Mouse (Mus musculus) CH12.LX (cell line): ENCODE measurements around the gene Mrgprb5. TPM values are rescaled to one million over a fixed set of nuclear protein-coding genes. Genes with fewer than 3 reads are reported as not detected.
"Not testable (repeated sequence)": the region's sequence is repeated elsewhere in the genome, so short reads cannot be mapped to it uniquely, and the experiment has no call there.

Source experiments
- DNase-seq: peaks from one replicate; pipeline ENCODE4 v3.0.0-alpha.2; 2013; ENCODE audit errors: extremely low read depth
- H3K27ac ChIP-seq: 2 replicates; pipeline ENCODE4 v1.5.1; 2012; ENCODE audit warnings: low read depth, mild to moderate bottlenecking, control low read depth, moderate library complexity; ENCODE audit not compliant: insufficient read depth
- H3K27me3 ChIP-seq: replicated peaks from 2 replicates; pipeline ENCODE3; 2012; ENCODE audit warnings: inconsistent platforms
- H3K36me3 ChIP-seq, 2 experiments: replicated peaks in 1 of 2; 2 replicates each; pipeline versions ENCODE3 to v1.6.1; 2012; ENCODE audit warnings: inconsistent platforms in 1 of 2, low read length in 1 of 2, mild to moderate bottlenecking in 1 of 2, mixed read lengths in 1 of 2, moderate library complexity in 1 of 2; ENCODE audit not compliant: control insufficient read depth in 1 of 2, insufficient read depth in 1 of 2
- H3K4me1 ChIP-seq, 2 experiments: 2 replicates each; pipeline ENCODE4 v1.6.1; 2012; ENCODE audit warnings: inconsistent platforms in 1 of 2, moderate library complexity in 1 of 2; ENCODE audit not compliant: insufficient read depth in 2 of 2, control insufficient read depth in 1 of 2
- H3K4me2 ChIP-seq: 2 replicates; pipeline ENCODE4 v1.6.1; 2012; ENCODE audit warnings: low read depth, mild to moderate bottlenecking, control low read depth; ENCODE audit not compliant: poor library complexity, insufficient read depth, severe bottlenecking
- H3K4me3 ChIP-seq, 3 experiments: fragments of 150-350 bp in 1 of 3; sonication (generic) in 1 of 3; replicated peaks in 1 of 3; 2 replicates each; pipeline versions ENCODE3 to v1.5.1; 2011 to 2012; ENCODE audit warnings: low read depth in 2 of 3, low read length in 2 of 3, mild to moderate bottlenecking in 2 of 3, moderate library complexity in 2 of 3, control low read depth in 1 of 3, improper control_type of control experiment in 1 of 3, inconsistent platforms in 1 of 3, mixed read lengths in 1 of 3; ENCODE audit not compliant: poor library complexity in 1 of 3
- H3K79me2 ChIP-seq: replicated peaks from 2 replicates; pipeline ENCODE4 v1.6.1; 2012; ENCODE audit warnings: mild to moderate bottlenecking, moderate library complexity; ENCODE audit not compliant: control insufficient read depth, poor library complexity, insufficient read depth, severe bottlenecking; ENCODE audit errors: extremely low read depth
- H3K9ac ChIP-seq: 2 replicates; pipeline ENCODE4 v1.6.1; 2012; ENCODE audit warnings: low read depth, mild to moderate bottlenecking, control low read depth, moderate library complexity; ENCODE audit not compliant: insufficient read depth
- H3K9me3 ChIP-seq: replicated peaks from 2 replicates; pipeline ENCODE3; 2012; ENCODE audit warnings: low read length, inconsistent platforms, mixed read lengths
- BHLHE40 ChIP-seq: IDR thresholded peaks from 2 replicates; pipeline ENCODE4 v1.6.1; 2011; ENCODE audit warnings: mild to moderate bottlenecking, low read depth, low read length, improper control_type of control experiment
- CTCF ChIP-seq, 2 experiments: IDR thresholded peaks in 1 of 2; conservative IDR thresholded peaks in 1 of 2; 2 replicates each; pipeline ENCODE4 v1.5.1; 2011 to 2012; ENCODE audit warnings: low read depth in 2 of 2, low read length in 2 of 2, improper control_type of control experiment in 1 of 2, inconsistent platforms in 1 of 2, mild to moderate bottlenecking in 1 of 2, moderate library complexity in 1 of 2
- ELF1 ChIP-seq: IDR thresholded peaks from 2 replicates; pipeline ENCODE4 v1.6.1; 2014; ENCODE audit warnings: low read depth, mild to moderate bottlenecking, inconsistent platforms, low read length, improper control_type of control experiment
- IRF4 ChIP-seq: IDR thresholded peaks from 2 replicates; pipeline ENCODE4 v1.6.1; 2014; ENCODE audit warnings: low read depth, mild to moderate bottlenecking, inconsistent platforms, low read length, improper control_type of control experiment
- MAZ ChIP-seq: IDR thresholded peaks from 2 replicates; pipeline ENCODE4 v1.6.1; 2012; ENCODE audit warnings: low read depth, mild to moderate bottlenecking, inconsistent platforms, low read length, improper control_type of control experiment, moderate library complexity
- RCOR1 ChIP-seq: conservative IDR thresholded peaks from 2 replicates; pipeline ENCODE4 v1.6.1; 2012; ENCODE audit warnings: low read depth, mild to moderate bottlenecking, inconsistent platforms, low read length, improper control_type of control experiment
- SIN3A ChIP-seq: IDR thresholded peaks from 2 replicates; pipeline ENCODE4 v1.6.1; 2012; ENCODE audit warnings: low read length, improper control_type of control experiment, inconsistent platforms
- TCF12 ChIP-seq: IDR thresholded peaks from 2 replicates; pipeline ENCODE4 v1.6.1; 2014; ENCODE audit warnings: low read depth, mild to moderate bottlenecking, inconsistent platforms, low read length, improper control_type of control experiment
- dilution Hi-C: fragments of 300-500 bp; cut with MboI; formaldehyde crosslinking; loops from 2 replicates; pipeline ENCODE4 v1.14.3; 2020; ENCODE audit warnings: low sequenced_read_pairs; ENCODE audit not compliant: extremely low pct_unique_long_range_greater_than_20kb, extremely low pct_ligation_motif_present
- in situ Hi-C: fragments of 300-500 bp; cut with MboI; formaldehyde crosslinking; loops from 3 replicates; pipeline ENCODE4 v1.14.3; 2019; ENCODE audit warnings: low sequenced_read_pairs, low pct_ligation_motif_present, low pct_unique_long_range_greater_than_20kb, mixed read lengths
- polyA plus RNA-seq: library from polyadenylated mRNA; unstranded; fragments of >175 nt; gene quantifications from 2 replicates; pipeline ENCODE4 v1.2.1, GENCODE M21; 2012; ENCODE audit warnings: low read depth; ENCODE audit not compliant: insufficient read length
- total RNA-seq, 2 experiments: library from RNA; depleted of rRNA; stranded (reverse); fragments of 300-350 nt in 1 of 2; fragments of >200 nt in 1 of 2; gene quantifications; 2 replicates each; pipeline ENCODE4 v1.2.3; 2012 to 2014

The Mrgprb5 gene
- total and polyA plus RNA-seq, 3 experiments = not detected

DNA sequence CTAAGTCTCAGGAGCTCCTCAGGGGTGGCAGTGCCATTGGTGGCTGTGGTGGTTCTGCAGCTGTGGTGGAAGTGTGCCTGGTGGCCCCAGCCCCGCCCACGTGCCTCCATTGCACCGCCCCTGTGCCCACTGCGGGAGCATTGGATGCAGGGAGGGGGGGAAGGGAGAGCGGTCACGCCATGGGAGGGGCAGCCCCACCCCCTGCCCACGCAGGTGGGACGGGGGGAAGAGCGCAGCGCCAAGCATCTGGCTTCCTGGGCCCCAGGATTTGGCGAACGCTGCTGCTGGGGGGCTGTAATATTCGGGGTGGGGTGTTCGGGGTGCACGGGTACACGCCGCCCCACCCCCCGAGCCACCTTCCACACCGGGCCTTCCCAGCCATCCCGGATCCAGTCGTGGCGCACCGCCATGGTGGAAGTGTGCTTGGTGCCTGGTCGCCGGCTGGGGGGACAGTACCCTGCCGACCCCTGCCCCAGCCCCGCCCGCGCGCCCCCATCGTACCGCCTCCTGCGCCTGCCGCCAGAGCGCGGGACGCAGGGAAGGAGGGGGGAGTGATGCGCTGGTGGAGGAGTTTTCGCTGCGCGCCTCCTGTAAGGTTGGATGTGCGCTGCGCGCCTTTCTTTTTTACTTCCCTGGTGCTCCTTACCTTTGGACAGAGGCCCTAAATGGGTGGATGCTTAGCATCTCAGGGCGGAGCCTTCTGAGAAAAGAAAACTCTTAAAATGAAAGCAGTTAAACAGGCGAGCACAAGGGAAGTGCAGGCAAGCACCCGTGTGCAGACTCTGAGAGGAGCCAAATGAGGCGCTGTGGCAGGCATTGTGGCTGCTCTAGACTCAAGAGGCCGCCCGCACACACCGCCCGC lies 31.4 kb downstream of the Mrgprb5 start:
- H3K4me2 ChIP-seq = no peak overlapping the region
- no peaks in the 10 kb centered on the region for H3K27me3 ChIP-seq
- no peaks in the 10 kb centered on the region for H3K4me1 ChIP-seq
- no peak overlapping the region for H3K9ac ChIP-seq
- no peak overlapping the region for H3K4me3 ChIP-seq
- TF ChIP-seq CTCF (conservative IDR thresholded peaks at IDR 0.05 in 1 of 2, IDR thresholded peaks at IDR 0.05 in 1 of 2; ENCODE audit: low read depth in 2 of 2, low read length in 2 of 2) = no peak
- TF ChIP-seq TCF12 = no peak
- no peak for TF ChIP-seq SIN3A
- no peak for TF ChIP-seq RCOR1
- TF ChIP-seq MAZ = no peak
- no peak for TF ChIP-seq BHLHE40
- TF ChIP-seq IRF4 = no peak
- no peak for TF ChIP-seq ELF1
- H3K36me3 ChIP-seq = no peaks in the 10 kb centered on the region
- H3K27ac ChIP-seq = no peak overlapping the region
- peaks cover 3% of the 10 kb centered on the region for H3K9me3 ChIP-seq
- DNase-seq = peak; percentile 40
- dilution Hi-C loops (no loop called here), in situ Hi-C loops (no loop called here)
- H3K79me2 ChIP-seq = no peaks in the 10 kb centered on the region

DNA sequence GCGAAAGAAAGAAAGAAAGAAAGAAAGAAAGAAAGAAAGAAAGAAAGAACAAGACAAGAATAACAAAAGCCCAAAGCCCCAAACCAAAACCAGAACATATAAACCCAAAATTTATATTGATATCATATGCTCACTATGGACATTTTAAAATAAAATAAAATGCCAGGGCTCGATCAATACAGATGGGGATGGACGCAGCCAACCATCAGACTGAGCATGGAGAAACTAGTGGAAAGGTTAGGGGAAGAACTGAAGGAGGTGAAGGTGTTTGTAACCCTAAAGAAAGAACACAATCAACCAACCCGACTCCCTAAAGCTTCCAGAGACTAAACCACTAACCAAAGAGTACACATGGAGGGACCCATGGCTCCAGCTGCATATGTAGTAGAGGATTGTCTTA lies 36.1 kb downstream of the Mrgprb5 start:
- no peak overlapping the region for H3K9ac ChIP-seq
- in situ Hi-C loops = no loop called here

DNA sequence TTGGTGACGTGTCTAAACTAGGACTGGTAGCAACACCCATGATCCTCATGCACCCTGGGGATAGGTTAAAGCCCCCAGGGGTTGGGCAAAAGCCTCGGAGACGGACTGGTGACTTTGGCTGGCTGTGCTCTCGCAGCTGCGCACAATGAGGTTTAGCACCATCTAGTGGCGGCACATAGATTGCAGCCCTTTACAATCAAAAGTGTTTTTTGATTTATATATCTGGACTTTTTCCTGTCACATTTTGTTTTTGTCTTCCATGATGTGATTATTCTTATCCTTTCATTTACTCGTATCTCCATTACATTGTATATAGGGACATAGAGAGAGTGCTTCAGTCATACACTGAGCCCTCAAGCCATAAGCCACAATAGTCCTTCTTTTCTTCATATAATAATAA lies 36.6 kb downstream of the Mrgprb5 start:
- H3K9ac ChIP-seq, H3K4me2 ChIP-seq, H3K79me2 ChIP-seq, DNase-seq, H3K4me1 ChIP-seq, H3K27ac ChIP-seq, in situ Hi-C loops, H3K27me3 ChIP-seq, H3K36me3 ChIP-seq, dilution Hi-C loops, H3K4me3 ChIP-seq, H3K9me3 ChIP-seq: not testable (repeated sequence)

More for the DNA sequence above, 36.1 kb downstream of the Mrgprb5 start:
- Histone ChIP-seq H3K27ac (no peak overlapping the region), H3K79me2 (no peaks in the 10 kb centered on the region), H3K4me2 (no peak overlapping the region), H3K9me3 (no peaks in the 10 kb centered on the region), H3K36me3 (no peaks in the 10 kb centered on the region), H3K4me1 (no peaks in the 10 kb centered on the region), H3K27me3 (no peaks in the 10 kb centered on the region), H3K4me3 (no peak overlapping the region)
- no peak for TF ChIP-seq SIN3A
- dilution Hi-C loops = no loop called here
- DNase-seq = no peak

DNA sequence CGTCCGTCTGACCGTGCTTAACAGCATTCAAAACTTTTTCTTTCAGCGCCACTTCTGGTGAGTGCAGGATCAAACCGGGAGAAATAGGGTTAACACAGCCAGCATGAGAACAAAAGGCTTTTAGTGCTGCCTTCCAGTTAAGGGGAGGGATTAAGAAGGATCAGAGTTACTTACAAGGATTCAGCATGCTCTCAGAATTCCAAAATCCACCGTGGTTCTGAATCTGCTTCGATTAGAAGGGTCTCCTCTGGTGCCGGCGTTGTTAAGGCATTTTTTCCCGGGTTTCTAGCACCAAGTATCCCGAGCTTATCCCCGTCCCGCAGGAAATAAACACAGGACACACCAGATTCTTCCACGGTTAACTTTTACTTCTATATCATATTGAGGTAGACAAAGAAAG lies 37.0 kb downstream of the Mrgprb5 start:
- DNase-seq, dilution Hi-C loops, H3K36me3 ChIP-seq, H3K4me1 ChIP-seq, H3K27ac ChIP-seq, H3K79me2 ChIP-seq, H3K4me3 ChIP-seq, H3K9me3 ChIP-seq, in situ Hi-C loops, H3K9ac ChIP-seq, H3K27me3 ChIP-seq, H3K4me2 ChIP-seq: not testable (repeated sequence)
